Mouse (Mus musculus) MEL (cell line): ENCODE results near the gene Hectd4.

Experiments
- BHLHE40 ChIP-seq: IDR thresholded peaks from 2 replicates; pipeline ENCODE4 v1.6.1; 2012; ENCODE audit warnings: low read depth, mild to moderate bottlenecking, inconsistent platforms, low read length, improper control_type of control experiment, borderline replicate concordance
- CTCF ChIP-seq, 3 experiments: IDR thresholded peaks in 2 of 3; conservative IDR thresholded peaks in 1 of 3; 2 replicates each; pipeline ENCODE4 v1.5.1; 2011 to 2012; ENCODE audit warnings: low read length in 3 of 3, low read depth in 2 of 3, mild to moderate bottlenecking in 2 of 3, improper control_type of control experiment in 1 of 3, inconsistent platforms in 1 of 3, mixed read lengths in 1 of 3, moderate library complexity in 1 of 3; ENCODE audit not compliant: control insufficient read depth in 1 of 3, insufficient read depth in 1 of 3, poor library complexity in 1 of 3, severe bottlenecking in 1 of 3
- HCFC1 ChIP-seq: IDR thresholded peaks from 2 replicates; pipeline ENCODE4 v1.6.1; 2012; ENCODE audit warnings: low read depth, mild to moderate bottlenecking, inconsistent platforms, low read length, improper control_type of control experiment, moderate library complexity
- MEF2A ChIP-seq: IDR thresholded peaks from 2 replicates; pipeline ENCODE4 v1.6.1; 2014; ENCODE audit warnings: low read depth, mild to moderate bottlenecking, inconsistent platforms, low read length, improper control_type of control experiment; ENCODE audit not compliant: poor library complexity, insufficient replicate concordance, severe bottlenecking; ENCODE audit errors: extremely low read depth
- POLR2A ChIP-seq, 2 experiments: IDR thresholded peaks; 2 replicates each; pipeline ENCODE4 v1.6.1; 2011 to 2012; ENCODE audit warnings: low read length in 2 of 2, mild to moderate bottlenecking in 2 of 2, control low read depth in 1 of 2, improper control_type of control experiment in 1 of 2, low read depth in 1 of 2, moderate library complexity in 1 of 2; ENCODE audit not compliant: control insufficient read depth in 1 of 2, insufficient read depth in 1 of 2, poor library complexity in 1 of 2
- RAD21 ChIP-seq: IDR thresholded peaks from 2 replicates; pipeline ENCODE4 v1.6.1; 2011; ENCODE audit warnings: mild to moderate bottlenecking, low read depth, low read length, improper control_type of control experiment
- ZKSCAN1 ChIP-seq: IDR thresholded peaks from 2 replicates; pipeline ENCODE4 v1.6.1; 2012; ENCODE audit warnings: low read depth, mild to moderate bottlenecking, inconsistent platforms, low read length, improper control_type of control experiment, moderate library complexity
- ZMIZ1 ChIP-seq: IDR thresholded peaks from 2 replicates; pipeline ENCODE4 v1.6.1; 2012; ENCODE audit warnings: low read depth, mild to moderate bottlenecking, inconsistent platforms, low read length, improper control_type of control experiment, moderate library complexity

DNA sequence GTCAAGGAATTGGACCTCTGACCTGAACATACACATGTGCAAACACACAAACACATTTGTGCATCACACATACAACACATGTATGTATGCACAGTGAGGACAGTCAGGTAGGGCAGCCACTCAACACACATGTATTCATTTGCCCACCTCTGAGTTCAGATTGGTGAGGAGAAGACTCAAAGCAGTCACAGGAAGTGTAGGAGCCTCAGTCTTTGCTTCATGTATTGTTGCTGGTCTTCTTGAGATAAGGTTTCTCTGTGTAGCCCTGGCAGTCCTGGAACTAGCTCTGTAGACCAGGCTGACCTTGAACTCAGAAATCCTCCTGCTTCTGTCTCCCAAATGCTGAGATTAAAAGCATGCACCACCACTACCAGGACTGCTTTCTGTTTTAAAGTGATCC lies 21.2 kb downstream of the Hectd4 start:
- TF ChIP-seq POLR2A (IDR thresholded peaks at IDR 0.05; ENCODE audit: control insufficient read depth in 1 of 2, insufficient read depth in 1 of 2, low read depth in 1 of 2, low read length in 2 of 2, poor library complexity in 1 of 2): no peak
- no peak for TF ChIP-seq ZMIZ1
- TF ChIP-seq HCFC1: no peak
- no peak for TF ChIP-seq MEF2A
- TF ChIP-seq BHLHE40: no peak
- no peak for TF ChIP-seq ZKSCAN1
- TF ChIP-seq RAD21: no peak
- no peak for TF ChIP-seq CTCF (IDR thresholded peaks at IDR 0.05 in 2 of 3, conservative IDR thresholded peaks at IDR 0.05 in 1 of 3; ENCODE audit: control insufficient read depth in 1 of 3, insufficient read depth in 1 of 3, low read depth in 2 of 3, low read length in 3 of 3, poor library complexity in 1 of 3, severe bottlenecking in 1 of 3)
